Mouse (Mus musculus) neural tube, embryonic 14.5 days (tissue): ENCODE data around the gene Gm6034. TPM values are rescaled to one million over a fixed set of nuclear protein-coding genes. Genes with fewer than 3 reads are reported as not detected.

Experiments
- ATAC-seq: fragments of 200-750 bp; cut with Nextera tagmentation; 2 replicates; pipeline ENCODE4 v1.8.0; 2017; ENCODE audit warnings: low read depth, mild to moderate bottlenecking, moderate TSS enrichment, moderate library complexity
- H3K27ac ChIP-seq: fragments of 300-500 bp; sonication (generic); 2 replicates; pipeline ENCODE4 v1.5.1; 2014; ENCODE audit warnings: low read depth, mild to moderate bottlenecking, control low read depth, low read length, moderate library complexity, mixed read lengths
- H3K27me3 ChIP-seq: fragments of 300-500 bp; sonication (generic); 2 replicates; pipeline ENCODE4 v1.6.1; 2014; ENCODE audit warnings: low read length; ENCODE audit not compliant: control insufficient read depth, insufficient read depth
- H3K36me3 ChIP-seq: fragments of 300-500 bp; sonication (generic); 2 replicates; pipeline ENCODE4 v1.6.1; 2014; ENCODE audit warnings: low read length, mixed read lengths; ENCODE audit not compliant: control insufficient read depth, insufficient read depth
- H3K4me1 ChIP-seq: fragments of 300-500 bp; sonication (generic); 2 replicates; pipeline ENCODE4 v1.6.1; 2014; ENCODE audit warnings: low read length; ENCODE audit not compliant: control insufficient read depth, insufficient read depth
- H3K4me2 ChIP-seq: fragments of 300-500 bp; sonication (generic); 2 replicates; pipeline ENCODE4 v1.6.1; 2014; ENCODE audit warnings: mild to moderate bottlenecking, low read depth, low read length, control low read depth
- H3K4me3 ChIP-seq: fragments of 300-500 bp; sonication (generic); 2 replicates; pipeline ENCODE4 v1.5.1; 2014; ENCODE audit warnings: low read depth, low read length, control low read depth, mixed read lengths
- H3K9ac ChIP-seq: fragments of 300-500 bp; sonication (generic); replicated peaks from 2 replicates; pipeline ENCODE4 v1.6.1; 2014; ENCODE audit warnings: low read depth, mild to moderate bottlenecking, control low read depth, low read length, mixed read lengths
- H3K9me3 ChIP-seq: fragments of 300-500 bp; sonication (generic); 2 replicates; pipeline ENCODE4 v1.6.1; 2016; ENCODE audit warnings: low read length; ENCODE audit not compliant: control insufficient read depth
- WGBS: fragments of 180-500 bp; shearing (Covaris S2); extraction: QIAGEN DNeasy Blood & Tissue Kit; methylation state at CpG from one replicate; pipeline ENCODE4 v1.1.7; 2014; 5-methylcytosine and 5-hydroxymethylcytosine counted together
- polyA plus RNA-seq: library from polyadenylated mRNA; unstranded; fragments of >200 nt; fragmentation: Nextera tagmentation; extraction: Ambion mirVana; gene quantifications from 2 replicates; pipeline ENCODE4 v1.2.1, GENCODE M21; 2014

Gm6034 gene
- polyA plus RNA-seq, 1 experiment from 2014 or later: not detected

GRCm38 (mm10) chr17:36020191-36021073 lies 22.3 kb upstream of the Gm6034 start, which contains the start of gene H2-T24:
H2-T24 (minus strand) TSS chr17:36020560.
- H3K9me3 ChIP-seq: no peaks in the 10 kb centered on the region
- H3K27ac ChIP-seq: no peak within 1 kb of the TSS
- no peak for ATAC-seq
- H3K4me3 ChIP-seq: no peak within 1 kb of the TSS
- no peak within 1 kb of the TSS for H3K9ac ChIP-seq
- H3K27me3 ChIP-seq: no peaks in the 10 kb centered on the region
- 52% methylated on average over 15 of the region's 15 CpGs for WGBS
- no peaks in the 10 kb centered on the region for H3K36me3 ChIP-seq
- no peaks in the 10 kb centered on the region for H3K4me1 ChIP-seq
- H3K4me2 ChIP-seq: no peak within 1 kb of the TSS

DNA sequence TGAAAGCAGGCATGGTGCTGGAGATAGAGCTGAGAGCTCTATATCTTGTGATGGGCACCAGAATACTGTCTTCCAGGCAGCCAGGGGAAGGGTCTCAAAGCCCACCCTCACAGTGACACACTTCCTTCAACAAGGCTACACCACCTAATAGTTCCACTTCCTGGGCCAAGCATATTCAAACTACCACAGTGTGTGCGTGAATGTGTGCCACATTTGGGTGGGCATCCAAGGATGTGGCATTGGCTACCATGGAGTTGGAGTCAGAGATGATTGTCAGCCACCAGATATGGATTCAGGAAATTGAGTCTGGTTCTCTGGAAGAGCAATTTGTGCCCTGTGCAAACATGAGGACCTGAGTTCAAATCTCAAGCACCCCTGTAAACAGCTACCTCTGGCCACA lies 21.5 kb upstream of the Gm6034 start:
- 100% methylated on average over 1 of the region's 1 CpGs for WGBS
- Histone ChIP-seq H3K9ac (no peak overlapping the region), H3K4me1 (no peaks in the 10 kb centered on the region), H3K4me3 (no peak overlapping the region), H3K9me3 (no peaks in the 10 kb centered on the region), H3K36me3 (no peaks in the 10 kb centered on the region), H3K27ac (no peak overlapping the region), H3K4me2 (no peak overlapping the region), H3K27me3 (no peaks in the 10 kb centered on the region)
- no peak for ATAC-seq

- WGBS: 91% methylated on average over 9 of the region's 9 CpGs
- Histone ChIP-seq H3K4me3 (no peak overlapping the region), H3K9ac (no peak overlapping the region), H3K36me3 (no peaks in the 10 kb centered on the region), H3K27me3 (no peaks in the 10 kb centered on the region), H3K4me2 (no peak overlapping the region), H3K9me3 (no peaks in the 10 kb centered on the region), H3K27ac (no peak overlapping the region), H3K4me1 (no peaks in the 10 kb centered on the region)
- no peak for ATAC-seq
These were observed 20.7 kb upstream of the Gm6034 start for GRCm38 (mm10) chr17:36022098-36022497.

DNA sequence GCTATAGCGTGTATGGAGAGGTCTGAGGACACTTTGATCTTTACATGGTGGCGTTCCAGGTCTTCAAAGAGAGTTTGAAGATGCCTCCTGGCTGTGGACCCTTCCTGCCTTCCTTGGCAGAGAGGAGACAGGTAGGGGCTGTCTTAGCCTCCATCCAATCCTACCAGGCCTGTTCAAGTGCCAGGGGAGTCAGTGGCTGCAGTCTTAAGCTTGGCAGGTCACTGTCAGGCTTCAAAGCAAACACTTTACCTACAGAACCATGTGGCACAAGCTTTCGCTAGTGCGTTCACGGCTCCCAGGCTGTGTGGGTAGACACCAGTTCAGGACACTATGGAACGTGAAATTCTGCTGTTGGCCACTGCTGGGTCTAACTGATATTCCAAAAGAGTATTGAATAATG lies 19.8 kb upstream of the Gm6034 start:
- no peak for ATAC-seq
- H3K4me2 ChIP-seq: no peak overlapping the region
- WGBS: 88% methylated on average over 6 of the region's 6 CpGs
- no peaks in the 10 kb centered on the region for H3K36me3 ChIP-seq
- H3K4me1 ChIP-seq: no peaks in the 10 kb centered on the region
- H3K27me3 ChIP-seq: no peaks in the 10 kb centered on the region
- no peak overlapping the region for H3K27ac ChIP-seq
- H3K4me3 ChIP-seq: no peak overlapping the region
- no peak overlapping the region for H3K9ac ChIP-seq
- H3K9me3 ChIP-seq: no peaks in the 10 kb centered on the region

DNA sequence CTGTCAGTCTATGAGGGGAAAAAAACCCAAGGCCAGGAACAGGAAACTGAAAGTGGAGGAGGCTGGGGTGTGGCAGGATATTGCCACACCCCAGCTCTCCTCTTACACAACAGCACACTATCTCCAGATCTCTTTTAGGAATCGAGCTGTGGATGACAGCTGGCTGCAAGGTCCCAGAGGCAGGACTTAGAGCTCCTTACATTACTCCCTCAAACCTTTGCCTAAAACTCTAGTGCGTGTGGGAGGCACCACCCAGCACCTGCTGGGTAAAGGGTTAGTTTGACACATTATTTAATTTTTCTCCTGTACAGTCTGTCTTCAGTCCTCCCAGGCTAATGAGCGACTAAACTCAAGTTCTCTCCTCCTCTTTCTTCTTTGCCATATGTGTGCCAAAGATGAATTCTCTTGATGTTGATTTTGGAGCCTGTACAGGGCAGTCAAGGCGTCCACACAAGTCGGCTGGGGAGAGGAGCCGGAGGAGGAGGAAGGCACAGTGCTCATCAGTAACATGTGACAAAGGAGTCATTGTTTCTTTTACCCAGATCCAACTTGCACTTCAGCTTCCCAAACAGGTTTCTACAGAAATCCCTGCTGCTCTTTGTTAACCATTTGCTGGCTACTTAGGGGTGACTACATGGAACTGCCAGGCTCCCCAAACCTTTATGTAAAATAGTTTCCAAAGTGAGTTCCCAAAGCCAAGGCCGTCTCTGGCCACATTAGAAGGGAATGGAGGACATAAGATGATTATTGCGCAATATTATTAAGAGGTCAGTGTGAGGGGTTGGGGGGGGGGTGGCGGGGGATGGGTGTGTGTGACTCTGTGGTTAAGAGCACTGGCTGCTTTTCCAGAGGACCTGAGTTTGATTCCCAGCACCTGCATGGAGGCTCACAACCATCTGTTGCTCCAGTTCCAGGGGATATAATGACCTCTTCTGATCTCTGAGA lies 18.8 kb upstream of the Gm6034 start:
- Histone ChIP-seq H3K27ac (no peak overlapping the region), H3K27me3 (no peaks in the 10 kb centered on the region), H3K9me3 (no peaks in the 10 kb centered on the region), H3K9ac (no peak overlapping the region), H3K4me1 (no peaks in the 10 kb centered on the region), H3K4me2 (no peak overlapping the region), H3K4me3 (no peak overlapping the region), H3K36me3 (no peaks in the 10 kb centered on the region)
- WGBS: 73% methylated on average over 9 of the region's 9 CpGs
- ATAC-seq: no peak

DNA sequence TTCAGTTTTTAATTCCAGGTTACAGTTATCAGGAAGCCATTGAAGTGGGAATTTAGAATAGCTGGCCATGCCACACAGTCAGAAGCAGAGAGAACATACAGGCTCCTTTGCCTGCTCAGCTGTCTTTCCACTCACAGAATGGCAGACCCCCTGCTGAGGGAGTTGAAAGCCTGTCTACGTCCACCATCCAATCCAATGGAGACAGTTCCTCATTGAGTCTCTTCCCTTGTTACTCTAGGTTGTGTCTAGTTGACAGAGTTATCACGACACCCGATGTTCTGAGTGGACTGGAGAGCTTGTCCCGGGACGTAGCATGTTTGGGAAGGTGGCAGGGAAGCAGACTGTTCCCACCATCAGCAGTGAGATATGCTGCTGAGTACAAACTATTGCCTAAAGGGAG lies 17.6 kb upstream of the Gm6034 start:
- ATAC-seq: no peak
- WGBS: 54% methylated on average over 5 of the region's 5 CpGs
- Histone ChIP-seq H3K36me3 (no peaks in the 10 kb centered on the region), H3K27ac (no peak overlapping the region), H3K4me3 (no peak overlapping the region), H3K9ac (no peak overlapping the region), H3K9me3 (no peaks in the 10 kb centered on the region), H3K4me1 (no peaks in the 10 kb centered on the region), H3K4me2 (no peak overlapping the region), H3K27me3 (no peaks in the 10 kb centered on the region)

- Histone ChIP-seq H3K9me3 (no peaks in the 10 kb centered on the region), H3K4me2 (no peak overlapping the region), H3K4me1 (no peaks in the 10 kb centered on the region), H3K27me3 (no peaks in the 10 kb centered on the region), H3K36me3 (no peaks in the 10 kb centered on the region), H3K27ac (no peak overlapping the region), H3K9ac (no peak overlapping the region), H3K4me3 (no peak overlapping the region)
- no peak for ATAC-seq
- 64% methylated on average over 4 of the region's 4 CpGs for WGBS
These were observed 16.9 kb upstream of the Gm6034 start for GRCm38 (mm10) chr17:36025901-36026300.

- Histone ChIP-seq H3K27ac (no peak overlapping the region), H3K36me3 (no peaks in the 10 kb centered on the region), H3K4me3 (no peak overlapping the region), H3K4me1 (no peaks in the 10 kb centered on the region), H3K4me2 (no peak overlapping the region), H3K9me3 (no peaks in the 10 kb centered on the region), H3K9ac (no peak overlapping the region), H3K27me3 (no peaks in the 10 kb centered on the region)
- WGBS: 92% methylated on average over 4 of the region's 4 CpGs
- no peak for ATAC-seq
These were observed 15.1 kb upstream of the Gm6034 start for GRCm38 (mm10) chr17:36027663-36028062.
